Mouse (Mus musculus) kidney, adult 2 months (tissue): ENCODE results near the gene Ibsp.

Experiments
- CTCF ChIP-seq: fragments of 200-500 bp; conservative IDR thresholded peaks from 2 replicates; pipeline ENCODE4 v1.5.1; 2011; ENCODE audit warnings: low read depth, mild to moderate bottlenecking, control low read depth, low read length, moderate library complexity, mixed read lengths; ENCODE audit not compliant: insufficient read depth, insufficient read length
- POLR2A ChIP-seq: fragments of 200-500 bp; IDR thresholded peaks from one replicate; pipeline ENCODE4 v1.6.1; 2011; ENCODE audit warnings: low read depth, low read length, control low read depth

- TF ChIP-seq POLR2A (no peak), CTCF (no peak)
These were observed 34.7 kb downstream of the Ibsp start for GRCm38 (mm10) chr5:104333643-104334042.
